Mouse (Mus musculus) cerebellum, postnatal 4 days (tissue): ENCODE results near the gene Mrpl12.

ENCODE experiments used
- DNase-seq, 2 experiments: peaks; one replicate each; pipeline ENCODE4 v3.0.0; 2022; ENCODE audit warnings: low spot score in 2 of 2, mixed read lengths in 1 of 2

Gene Mrpl12

GRCm38 (mm10) chr11:120484265-120484981 lies at the start of gene Mrpl12:
Gene Mrpl12, plus strand, starts transcription at chr11:120484613.
- peak; percentile 79 to 83 for DNase-seq

- peak; percentile 82 to 92 for DNase-seq
Observed at GRCm38 (mm10) chr11:120437152-120437856, 47.1 kb upstream of the Mrpl12 start, which contains the start of gene Nploc4. Gene Nploc4, minus strand, starts transcription at chr11:120437708.

- DNase-seq, result no peak
Observed at GRCm38 (mm10) chr11:120437857-120438385, 46.5 kb upstream of the Mrpl12 start.

- DNase-seq, result no peak
Observed at GRCm38 (mm10) chr11:120442344-120442743, 42.1 kb upstream of the Mrpl12 start, which contains the start of gene Tspan10. Gene Tspan10, plus strand, starts transcription at chr11:120442644.

- no peak for DNase-seq
Observed at GRCm38 (mm10) chr11:120442765-120443280, 41.6 kb upstream of the Mrpl12 start.

- no peak for DNase-seq
Observed at GRCm38 (mm10) chr11:120444106-120444505, 40.3 kb upstream of the Mrpl12 start.

GRCm38 (mm10) chr11:120445475-120445874 lies 38.9 kb upstream of the Mrpl12 start:
- DNase-seq, result no peak

GRCm38 (mm10) chr11:120447179-120447578 lies 37.2 kb upstream of the Mrpl12 start:
- DNase-seq, result no peak

- DNase-seq, result no peak
Observed at GRCm38 (mm10) chr11:120452246-120452645, 32.2 kb upstream of the Mrpl12 start.

GRCm38 (mm10) chr11:120453306-120453705 lies 31.1 kb upstream of the Mrpl12 start, which contains the start of gene Pde6g:
Gene Pde6g, minus strand, starts transcription at chr11:120453500.
- DNase-seq, result no peak

- DNase-seq, result no peak
Observed at GRCm38 (mm10) chr11:120454965-120455364, 29.4 kb upstream of the Mrpl12 start.

- DNase-seq, result no peak
Observed at GRCm38 (mm10) chr11:120455413-120455812, 29.0 kb upstream of the Mrpl12 start.

- no peak for DNase-seq
Observed at GRCm38 (mm10) chr11:120457370-120457769, 27.0 kb upstream of the Mrpl12 start.

- peak; percentile 51 to 72 for DNase-seq
Observed at GRCm38 (mm10) chr11:120457772-120458751, 26.4 kb upstream of the Mrpl12 start, which contains the start of the genes Oxld1 and Ccdc137. Gene Oxld1, minus strand, starts transcription at chr11:120458068. Gene Ccdc137, plus strand, starts transcription at chr11:120458115.

GRCm38 (mm10) chr11:120458847-120459597 lies 25.4 kb upstream of the Mrpl12 start:
- no peak for DNase-seq

- DNase-seq, result no peak
Observed at GRCm38 (mm10) chr11:120463536-120463935, 20.9 kb upstream of the Mrpl12 start.

GRCm38 (mm10) chr11:120464365-120464764 lies 20.0 kb upstream of the Mrpl12 start:
- DNase-seq, result no peak

- no peak for DNase-seq
Observed at GRCm38 (mm10) chr11:120465521-120465920, 18.9 kb upstream of the Mrpl12 start.

- DNase-seq, result peak; percentile 81 to 92
Observed at GRCm38 (mm10) chr11:120467051-120467735, 17.2 kb upstream of the Mrpl12 start, which contains the start of gene Arl16. Gene Arl16, minus strand, starts transcription at chr11:120467607.

GRCm38 (mm10) chr11:120467736-120468092 lies 16.7 kb upstream of the Mrpl12 start:
- DNase-seq, result no peak
